Mouse (Mus musculus) heart, embryonic 16.5 days (tissue): Measurements from ENCODE around the gene Slc22a15. TPM values are rescaled to one million over a fixed set of nuclear protein-coding genes. Genes with fewer than 3 reads are reported as not detected.

ENCODE experiments used
- polyA plus RNA-seq: library from polyadenylated mRNA; unstranded; fragments of >200 nt; fragmentation: Nextera tagmentation; extraction: Ambion mirVana; gene quantifications from 2 replicates; pipeline ENCODE4 v1.2.1, GENCODE M21; 2015

Gene Slc22a15
- polyA plus RNA-seq, 1 experiment from 2014 or later, result 3.5 TPM

Other genes with a start within 250 kb of the Slc22a15 start
- 0.29 and 0.38 TPM in 2 replicates for gene Mab21l3, start 75.5 kb downstream of the Slc22a15 start, polyA plus RNA-seq
- not detected in 2 replicates for gene Nhlh2, start 85.6 kb upstream of the Slc22a15 start, polyA plus RNA-seq
- 635 and 703 TPM in 2 replicates for gene Casq2, start 162.0 kb upstream of the Slc22a15 start, polyA plus RNA-seq